Mouse (Mus musculus) bone marrow, adult 2 months (tissue): ENCODE results near the gene Fev.

Source experiments
- CTCF ChIP-seq: fragments of 200-500 bp; IDR thresholded peaks from 2 replicates; pipeline ENCODE4 v1.5.1; 2011; ENCODE audit warnings: low read length, control low read depth; ENCODE audit not compliant: control insufficient read depth, insufficient read depth
- POLR2A ChIP-seq: fragments of 200-500 bp; IDR thresholded peaks from 2 replicates; pipeline ENCODE4 v1.6.1; 2011; ENCODE audit warnings: low read depth, mild to moderate bottlenecking, control low read depth, low read length, borderline replicate concordance; ENCODE audit not compliant: control insufficient read depth

- no peak for TF ChIP-seq POLR2A
- no peak for TF ChIP-seq CTCF
Observed at GRCm38 (mm10) chr1:74857201-74857600, 28.0 kb downstream of the Fev start.
